Mouse (Mus musculus) kidney, embryonic 15.5 days (tissue): ENCODE data around the gene Stmnd1. TPM values are rescaled to one million over a fixed set of nuclear protein-coding genes. Genes with fewer than 3 reads are reported as not detected.

Source experiments
- ATAC-seq: fragments of 200-750 bp; cut with Nextera tagmentation; replicated peaks from 2 replicates; pipeline ENCODE4 v1.8.0; 2017; ENCODE audit warnings: moderate TSS enrichment; ENCODE audit not compliant: low FRiP score
- H3K27ac ChIP-seq: fragments of 300-500 bp; sonication (generic); 2 replicates; pipeline ENCODE4 v1.5.1; 2015; ENCODE audit warnings: mild to moderate bottlenecking, inconsistent platforms
- H3K27me3 ChIP-seq: fragments of 300-500 bp; sonication (generic); 2 replicates; pipeline ENCODE4 v1.6.1; 2015; ENCODE audit warnings: inconsistent platforms
- H3K36me3 ChIP-seq: fragments of 300-500 bp; sonication (generic); 2 replicates; pipeline ENCODE4 v1.6.1; 2015; ENCODE audit warnings: inconsistent platforms
- H3K4me1 ChIP-seq: fragments of 300-500 bp; sonication (generic); 2 replicates; pipeline ENCODE4 v1.6.1; 2015; ENCODE audit warnings: inconsistent platforms
- H3K4me2 ChIP-seq: fragments of 300-500 bp; sonication (generic); 2 replicates; pipeline ENCODE4 v1.6.1; 2015; ENCODE audit warnings: moderate library complexity, mild to moderate bottlenecking, inconsistent platforms
- H3K4me3 ChIP-seq: fragments of 300-500 bp; sonication (generic); replicated peaks from 2 replicates; pipeline ENCODE4 v1.5.1; 2015; ENCODE audit warnings: mild to moderate bottlenecking, inconsistent platforms
- H3K9ac ChIP-seq: fragments of 300-500 bp; sonication (generic); 2 replicates; pipeline ENCODE4 v1.6.1; 2015; ENCODE audit warnings: mild to moderate bottlenecking, inconsistent platforms
- H3K9me3 ChIP-seq: fragments of 300-500 bp; sonication (generic); replicated peaks from 2 replicates; pipeline ENCODE4 v1.6.1; 2016; ENCODE audit warnings: inconsistent platforms
- WGBS: fragments of 180-500 bp; shearing (Covaris S2); methylation state at CpG from one replicate; pipeline ENCODE4 v1.1.7; 2015; ENCODE audit warnings: mixed read lengths; 5-methylcytosine and 5-hydroxymethylcytosine counted together
- polyA plus RNA-seq: library from polyadenylated mRNA; unstranded; fragments of >200 nt; fragmentation: Nextera tagmentation; extraction: Ambion mirVana; gene quantifications from 2 replicates; pipeline ENCODE4 v1.2.1, GENCODE M21; 2015

Stmnd1 gene
- polyA plus RNA-seq, 1 experiment from 2014 or later, result 0.18 TPM

- Histone ChIP-seq H3K27me3 (no peaks in the 10 kb centered on the region), H3K4me1 (no peaks in the 10 kb centered on the region), H3K4me2 (no peak overlapping the region), H3K4me3 (no peak overlapping the region), H3K36me3 (no peaks in the 10 kb centered on the region), H3K9ac (no peak overlapping the region), H3K27ac (no peak overlapping the region), H3K9me3 (no peaks in the 10 kb centered on the region)
- WGBS, result 88% methylated on average over 3 of the region's 3 CpGs
- ATAC-seq, result no peak
Observed at GRCm38 (mm10) chr13:46349664-46350063, 76.1 kb downstream of the Stmnd1 start.

Other genes starting within 250 kb of the Stmnd1 start
- gene Rbm24, start 144.7 kb downstream of the Stmnd1 start, polyA plus RNA-seq, result 1.3 and 1.5 TPM in 2 replicates
- 10.0 and 10.3 TPM in 2 replicates for gene Cap2, start 228.1 kb downstream of the Stmnd1 start, polyA plus RNA-seq